Mouse (Mus musculus): ENCODE data around the gene Eml1. TPM values are rescaled to one million over a fixed set of nuclear protein-coding genes. Genes with fewer than 3 reads are reported as not detected.

Gene Eml1
- polyA plus RNA-seq, 1 experiment from 2014 or later, result 56.5 TPM

DNA sequence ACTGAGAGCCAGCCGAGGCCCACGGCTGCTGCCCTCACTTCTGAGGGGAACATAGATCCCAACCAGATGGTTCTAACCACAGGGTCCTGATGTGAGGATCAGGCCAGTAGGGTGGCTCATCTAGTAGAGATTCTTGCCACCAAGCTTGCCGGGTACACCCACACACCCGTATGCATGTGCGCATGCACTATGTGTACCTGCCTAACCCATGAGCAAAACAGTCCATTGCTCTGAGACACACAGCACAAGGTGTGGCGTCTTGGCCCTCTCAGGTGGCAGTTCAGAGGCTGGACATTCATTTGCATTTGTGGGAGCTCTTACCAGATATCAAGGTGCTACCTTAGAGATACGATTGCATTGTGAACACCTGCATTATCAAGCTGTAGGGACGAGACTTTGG lies 22.6 kb upstream of the Eml1 start:
- Histone ChIP-seq H3K4me1 (ENCODE audit: control insufficient read depth, insufficient read depth, low read length) (peaks cover 7% of the 10 kb centered on the region), H3K9ac (ENCODE audit: low read depth, low read length) (no peak overlapping the region), H3K4me3 (ENCODE audit: low read length) (no peak overlapping the region), H3K27me3 (ENCODE audit: control insufficient read depth, insufficient read depth, low read length) (peaks cover 17% of the 10 kb centered on the region), H3K9me3 (ENCODE audit: control insufficient read depth, low read length) (no peaks in the 10 kb centered on the region), H3K4me2 (replicated peaks; ENCODE audit: low read depth, low read length) (no peak overlapping the region), H3K27ac (ENCODE audit: low read depth, low read length) (no peak overlapping the region), H3K36me3 (ENCODE audit: control insufficient read depth, insufficient read depth, low read length) (no peaks in the 10 kb centered on the region)
- 84% methylated on average over 8 of the region's 8 CpGs for WGBS
- no peak for ATAC-seq (ENCODE audit: low FRiP score, low TSS enrichment)

GRCm38 (mm10) chr12:108349026-108349425 lies 21.7 kb upstream of the Eml1 start:
- ATAC-seq (ENCODE audit: low FRiP score, low TSS enrichment), result no peak
- WGBS, result 70% methylated on average over 5 of the region's 5 CpGs
- H3K4me3 ChIP-seq (ENCODE audit: low read length), result no peak overlapping the region

DNA sequence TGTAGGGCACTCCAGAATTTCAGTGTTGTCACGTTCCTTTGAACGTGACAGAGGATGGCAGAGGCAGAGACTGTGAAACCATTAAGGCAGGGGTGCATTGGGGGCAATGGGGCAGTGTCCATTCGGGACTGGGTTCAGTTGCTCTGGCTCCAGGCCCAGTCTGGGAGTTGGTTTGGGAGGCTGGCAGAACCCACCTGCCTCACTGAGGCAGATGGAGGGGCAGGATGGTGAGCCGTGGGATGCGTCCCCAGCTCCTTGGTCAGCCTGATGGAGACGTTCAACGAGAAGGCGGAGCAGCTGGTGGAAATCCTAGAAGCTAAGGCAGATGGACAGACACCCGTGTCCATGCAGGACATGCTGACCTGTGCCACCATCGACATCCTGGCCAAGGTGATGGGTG lies 19.8 kb upstream of the Eml1 start:
- Histone ChIP-seq H3K27me3 (ENCODE audit: control insufficient read depth, insufficient read depth, low read length) (peaks cover 28% of the 10 kb centered on the region), H3K4me2 (replicated peaks; ENCODE audit: low read depth, low read length) (no peak overlapping the region), H3K36me3 (ENCODE audit: control insufficient read depth, insufficient read depth, low read length) (no peaks in the 10 kb centered on the region), H3K9ac (ENCODE audit: low read depth, low read length) (no peak overlapping the region), H3K9me3 (ENCODE audit: control insufficient read depth, low read length) (peaks cover 2% of the 10 kb centered on the region; the same call in 1 of the 2 replicates), H3K27ac (ENCODE audit: low read depth, low read length) (no peak overlapping the region), H3K4me1 (ENCODE audit: control insufficient read depth, insufficient read depth, low read length) (peaks cover 7% of the 10 kb centered on the region), H3K4me3 (ENCODE audit: low read length) (no peak overlapping the region)
- WGBS, result 68% methylated on average over 9 of the region's 10 CpGs
- ATAC-seq (ENCODE audit: low FRiP score, low TSS enrichment), result no peak

More at GRCm38 (mm10) chr12:108349026-108349425, 21.7 kb upstream of the Eml1 start:
- H3K9me3 ChIP-seq (ENCODE audit: control insufficient read depth, low read length), result no peaks in the 10 kb centered on the region
- H3K36me3 ChIP-seq (ENCODE audit: control insufficient read depth, insufficient read depth, low read length), result no peaks in the 10 kb centered on the region
- peaks cover 7% of the 10 kb centered on the region for H3K4me1 ChIP-seq (ENCODE audit: control insufficient read depth, insufficient read depth, low read length)
- no peak overlapping the region for H3K4me2 ChIP-seq (replicated peaks; ENCODE audit: low read depth, low read length)
- H3K27ac ChIP-seq (ENCODE audit: low read depth, low read length), result no peak overlapping the region
- peaks cover 25% of the 10 kb centered on the region for H3K27me3 ChIP-seq (ENCODE audit: control insufficient read depth, insufficient read depth, low read length)
- no peak overlapping the region for H3K9ac ChIP-seq (ENCODE audit: low read depth, low read length)

DNA sequence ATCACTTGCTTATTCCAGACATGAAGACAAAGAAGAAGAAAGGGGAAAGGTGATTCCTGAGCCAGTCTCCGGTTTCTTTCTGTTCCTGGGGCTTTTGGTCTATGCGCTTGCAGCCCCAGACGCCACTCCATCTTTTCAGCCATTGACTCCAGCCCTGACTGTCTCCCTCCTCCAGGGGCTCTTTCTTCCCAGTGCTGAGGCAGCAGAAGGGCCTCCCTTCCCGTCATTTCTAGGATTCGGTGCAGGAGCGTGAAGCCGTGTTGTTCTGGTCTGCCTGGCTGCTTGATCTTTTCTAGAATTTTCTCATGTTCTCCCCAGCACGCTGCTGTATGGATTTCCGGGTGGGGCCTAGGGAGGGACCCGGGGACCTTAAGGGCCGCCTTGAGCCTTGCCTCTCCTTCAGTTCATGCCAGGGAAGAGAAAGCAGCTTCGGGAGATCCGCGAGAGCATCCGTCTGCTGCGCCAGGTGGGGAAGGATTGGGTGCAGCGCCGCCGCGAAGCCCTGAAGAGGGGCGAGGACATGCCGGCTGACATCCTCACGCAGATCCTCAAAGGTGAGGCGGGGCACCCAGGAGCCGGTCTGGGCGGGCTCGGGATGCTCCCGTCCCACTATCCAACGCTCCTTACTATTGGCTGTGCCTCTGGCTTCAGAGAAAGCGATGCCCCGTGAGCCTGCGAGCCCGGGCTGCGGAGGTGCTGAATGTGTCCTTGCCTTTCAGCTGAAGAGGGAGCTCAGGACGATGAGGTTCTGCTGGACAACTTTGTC lies 18.2 kb upstream of the Eml1 start:
- Histone ChIP-seq H3K4me2 (replicated peaks; ENCODE audit: low read depth, low read length) (peak overlapping the region; percentile 46), H3K4me1 (ENCODE audit: control insufficient read depth, insufficient read depth, low read length) (peaks cover 7% of the 10 kb centered on the region), H3K27ac (ENCODE audit: low read depth, low read length) (no peak overlapping the region), H3K27me3 (ENCODE audit: control insufficient read depth, insufficient read depth, low read length) (peaks cover 28% of the 10 kb centered on the region), H3K4me3 (ENCODE audit: low read length) (peak overlapping the region; percentile 24), H3K9me3 (ENCODE audit: control insufficient read depth, low read length) (peaks cover 4% of the 10 kb centered on the region; the same call in 1 of the 2 replicates), H3K9ac (ENCODE audit: low read depth, low read length) (0 out of 2 replicates have a peak overlapping the region, but pooled peaks have one; percentile 31), H3K36me3 (ENCODE audit: control insufficient read depth, insufficient read depth, low read length) (no peaks in the 10 kb centered on the region)
- 0 out of 2 replicates have a peak, but pooled peaks have one; percentile 34 for ATAC-seq (ENCODE audit: low FRiP score, low TSS enrichment)
- 9% methylated on average over 33 of the region's 35 CpGs for WGBS

GRCm38 (mm10) chr12:108354284-108354683 lies 16.5 kb upstream of the Eml1 start:
- no peak overlapping the region for H3K9ac ChIP-seq (ENCODE audit: low read depth, low read length)
- no peaks in the 10 kb centered on the region for H3K36me3 ChIP-seq (ENCODE audit: control insufficient read depth, insufficient read depth, low read length)
- peaks cover 4% of the 10 kb centered on the region; the same call in 1 of the 2 replicates for H3K9me3 ChIP-seq (ENCODE audit: control insufficient read depth, low read length)
- H3K27me3 ChIP-seq (ENCODE audit: control insufficient read depth, insufficient read depth, low read length), result peaks cover 28% of the 10 kb centered on the region
- H3K4me2 ChIP-seq (replicated peaks; ENCODE audit: low read depth, low read length), result no peak overlapping the region
- H3K27ac ChIP-seq (ENCODE audit: low read depth, low read length), result no peak overlapping the region
- H3K4me1 ChIP-seq (ENCODE audit: control insufficient read depth, insufficient read depth, low read length), result peaks cover 7% of the 10 kb centered on the region
- 58% methylated on average over 2 of the region's 2 CpGs for WGBS
- ATAC-seq (ENCODE audit: low FRiP score, low TSS enrichment), result no peak
- no peak overlapping the region for H3K4me3 ChIP-seq (ENCODE audit: low read length)

GRCm38 (mm10) chr12:108355271-108355670 lies 15.5 kb upstream of the Eml1 start:
- Histone ChIP-seq H3K4me2 (replicated peaks; ENCODE audit: low read depth, low read length) (no peak overlapping the region), H3K27ac (ENCODE audit: low read depth, low read length) (no peak overlapping the region), H3K9me3 (ENCODE audit: control insufficient read depth, low read length) (peaks cover 4% of the 10 kb centered on the region; the same call in 1 of the 2 replicates), H3K4me3 (ENCODE audit: low read length) (no peak overlapping the region), H3K9ac (ENCODE audit: low read depth, low read length) (no peak overlapping the region), H3K27me3 (ENCODE audit: control insufficient read depth, insufficient read depth, low read length) (peaks cover 28% of the 10 kb centered on the region), H3K4me1 (ENCODE audit: control insufficient read depth, insufficient read depth, low read length) (peaks cover 7% of the 10 kb centered on the region), H3K36me3 (ENCODE audit: control insufficient read depth, insufficient read depth, low read length) (no peaks in the 10 kb centered on the region)
- ATAC-seq (ENCODE audit: low FRiP score, low TSS enrichment), result no peak
- 90% methylated on average over 1 of the region's 1 CpGs for WGBS

- Histone ChIP-seq H3K4me2 (replicated peaks; ENCODE audit: low read depth, low read length) (no peak overlapping the region), H3K4me1 (ENCODE audit: control insufficient read depth, insufficient read depth, low read length) (peaks cover 7% of the 10 kb centered on the region), H3K27ac (ENCODE audit: low read depth, low read length) (no peak overlapping the region), H3K27me3 (ENCODE audit: control insufficient read depth, insufficient read depth, low read length) (peaks cover 27% of the 10 kb centered on the region), H3K36me3 (ENCODE audit: control insufficient read depth, insufficient read depth, low read length) (no peaks in the 10 kb centered on the region), H3K9me3 (ENCODE audit: control insufficient read depth, low read length) (peaks cover 4% of the 10 kb centered on the region; the same call in 1 of the 2 replicates), H3K9ac (ENCODE audit: low read depth, low read length) (no peak overlapping the region), H3K4me3 (ENCODE audit: low read length) (no peak overlapping the region)
- no peak for ATAC-seq (ENCODE audit: low FRiP score, low TSS enrichment)
These were observed 14.8 kb upstream of the Eml1 start for GRCm38 (mm10) chr12:108355986-108356385.

GRCm38 (mm10) chr12:108363796-108364195 lies 7.0 kb upstream of the Eml1 start:
- WGBS, result 5% methylated on average over 5 of the region's 5 CpGs
- Histone ChIP-seq H3K4me2 (replicated peaks; ENCODE audit: low read depth, low read length) (no peak overlapping the region), H3K4me1 (ENCODE audit: control insufficient read depth, insufficient read depth, low read length) (peaks cover 4% of the 10 kb centered on the region; the same call in 1 of the 2 replicates), H3K27ac (ENCODE audit: low read depth, low read length) (no peak overlapping the region), H3K27me3 (ENCODE audit: control insufficient read depth, insufficient read depth, low read length) (no peaks in the 10 kb centered on the region), H3K4me3 (ENCODE audit: low read length) (no peak overlapping the region), H3K36me3 (ENCODE audit: control insufficient read depth, insufficient read depth, low read length) (no peaks in the 10 kb centered on the region), H3K9me3 (ENCODE audit: control insufficient read depth, low read length) (no peaks in the 10 kb centered on the region), H3K9ac (ENCODE audit: low read depth, low read length) (no peak overlapping the region)
- ATAC-seq (ENCODE audit: low FRiP score, low TSS enrichment), result peak; percentile 78

DNA sequence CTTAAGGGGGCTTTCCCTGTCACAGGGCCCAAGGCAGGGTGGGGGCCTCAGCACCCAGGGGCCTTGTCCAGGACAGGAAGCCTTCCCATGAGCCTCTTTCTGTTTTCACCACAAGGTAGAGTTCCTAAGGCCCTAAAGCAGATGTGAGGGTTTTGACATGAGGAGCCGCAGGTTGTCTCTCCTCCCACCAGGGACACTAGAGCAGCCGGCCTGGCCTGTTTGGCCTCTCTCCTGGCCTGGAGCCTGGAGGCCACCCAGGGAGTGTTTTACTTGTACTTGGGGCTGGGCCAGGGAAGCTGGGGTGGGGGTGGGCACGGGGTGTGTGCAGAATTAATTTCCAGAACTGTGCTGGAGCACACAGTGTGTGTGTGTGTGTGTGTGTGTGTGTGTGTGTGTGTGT lies 5.4 kb upstream of the Eml1 start:
- Histone ChIP-seq H3K4me1 (ENCODE audit: control insufficient read depth, insufficient read depth, low read length) (peaks cover 10% of the 10 kb centered on the region; the same call in 1 of the 2 replicates), H3K4me3 (ENCODE audit: low read length) (no peak overlapping the region), H3K27ac (ENCODE audit: low read depth, low read length) (no peak overlapping the region), H3K36me3 (ENCODE audit: control insufficient read depth, insufficient read depth, low read length) (no peaks in the 10 kb centered on the region), H3K27me3 (ENCODE audit: control insufficient read depth, insufficient read depth, low read length) (no peaks in the 10 kb centered on the region), H3K9ac (ENCODE audit: low read depth, low read length) (no peak overlapping the region), H3K4me2 (replicated peaks; ENCODE audit: low read depth, low read length) (no peak overlapping the region), H3K9me3 (ENCODE audit: control insufficient read depth, low read length) (no peaks in the 10 kb centered on the region)
- peak; percentile 10; the same call in 1 of the 2 replicates for ATAC-seq (ENCODE audit: low FRiP score, low TSS enrichment)
- 33% methylated on average over 3 of the region's 3 CpGs for WGBS
